Mouse (Mus musculus): Measurements from ENCODE around the gene Gsdma. TPM values are rescaled to one million over a fixed set of nuclear protein-coding genes. Genes with fewer than 3 reads are reported as not detected.
A peak's percentile ranks its signal among the peaks of the same experiment; 100 is the strongest.
"Not testable (repeated sequence)": the region's sequence is repeated elsewhere in the genome, so short reads cannot be mapped to it uniquely, and the experiment has no call there.

Gene Gsdma
- under 1 TPM in 1 of 4 experiments, not detected in 3; 0.22 TPM for total RNA-seq (2022)

GRCm38 (mm10) chr11:98664091-98664490 is at the start of gene Gsdma:
Gene Gsdma (plus strand): TSS chr11:98664351.
- DNase-seq (ENCODE audit: low spot score in 2 of 2): no peak

- no peak for DNase-seq (ENCODE audit: low spot score in 2 of 2)
Observed at GRCm38 (mm10) chr11:98620791-98621190, 43.4 kb upstream of the Gsdma start.

GRCm38 (mm10) chr11:98623981-98624380 is 40.2 kb upstream of the Gsdma start:
- not testable (repeated sequence) for DNase-seq (ENCODE audit: low spot score in 2 of 2)

DNA sequence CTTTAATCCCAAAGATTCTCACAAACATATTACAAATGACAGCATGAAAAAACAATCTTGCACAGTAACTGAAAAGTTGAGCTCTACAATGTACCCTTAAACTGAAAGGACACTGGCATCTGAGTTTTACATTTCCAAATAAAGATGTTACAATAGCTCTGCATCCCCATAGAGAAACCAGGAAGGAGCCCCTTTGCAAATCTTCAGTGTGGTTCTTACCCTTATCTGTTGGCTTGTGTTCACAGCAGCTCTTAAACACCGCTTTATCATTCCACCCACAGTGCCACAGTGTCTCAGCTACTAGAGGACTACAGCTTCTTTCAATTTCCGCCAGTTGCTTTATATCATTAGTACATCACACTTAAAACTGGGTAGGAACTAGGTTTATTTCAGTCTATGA is 39.8 kb upstream of the Gsdma start:
- not testable (repeated sequence) for DNase-seq (ENCODE audit: low spot score in 2 of 2)

- DNase-seq (ENCODE audit: low spot score in 2 of 2): no peak
Observed at GRCm38 (mm10) chr11:98625611-98626410, 38.3 kb upstream of the Gsdma start, which contains the start of the genes Gm12355 and Gsdma3. Gene Gm12355 (minus strand): TSS chr11:98625661. Gene Gsdma3 (plus strand): TSS chr11:98626360.

GRCm38 (mm10) chr11:98628706-98629105 is 35.4 kb upstream of the Gsdma start:
- DNase-seq (ENCODE audit: low spot score in 2 of 2): no peak

DNA sequence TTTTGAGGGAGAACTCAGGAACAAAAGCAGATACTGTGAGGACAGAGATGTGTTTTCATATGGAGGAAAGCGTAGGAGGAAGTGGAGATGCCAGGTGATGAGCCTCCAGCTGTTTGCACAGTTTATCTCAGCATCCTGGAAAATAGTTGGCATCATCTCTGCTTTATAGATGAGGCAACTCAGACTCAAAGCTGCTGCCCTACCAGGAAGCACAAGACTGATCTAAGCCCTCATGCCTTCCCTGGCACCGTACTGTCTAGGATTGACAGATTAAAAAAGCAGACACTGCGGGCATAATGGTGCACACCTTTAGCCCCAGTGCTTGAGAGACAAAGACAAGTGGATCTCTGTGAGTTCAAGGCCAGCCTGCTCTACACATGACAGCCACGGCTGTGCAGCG is 33.5 kb upstream of the Gsdma start:
- no peak for DNase-seq (ENCODE audit: low spot score in 2 of 2)

GRCm38 (mm10) chr11:98635312-98635970 is 28.7 kb upstream of the Gsdma start:
- peak in 1 of 2 experiments; percentile 10 for DNase-seq (ENCODE audit: low spot score in 2 of 2)

GRCm38 (mm10) chr11:98637501-98637900 is 26.6 kb upstream of the Gsdma start:
- DNase-seq (ENCODE audit: low spot score in 2 of 2): no peak

DNA sequence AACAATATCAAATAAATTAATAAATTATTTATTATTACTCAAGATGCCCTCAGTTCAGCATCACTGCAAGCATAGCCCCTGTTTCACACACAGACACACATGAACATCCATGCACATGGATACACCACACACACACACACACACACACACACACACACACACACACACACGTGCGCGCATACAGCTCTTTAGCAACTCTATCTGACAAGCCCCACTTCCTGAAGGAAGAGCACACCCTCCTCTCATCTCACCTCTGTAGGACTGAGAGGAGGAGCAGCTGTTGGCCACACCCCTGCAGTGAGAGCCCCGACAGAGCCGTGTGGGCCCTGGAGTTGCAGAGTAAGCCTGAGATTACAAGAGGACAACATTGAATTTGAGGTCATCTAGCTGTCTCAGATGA is 24.1 kb upstream of the Gsdma start:
- DNase-seq (ENCODE audit: low spot score in 2 of 2): no peak

- DNase-seq (ENCODE audit: low spot score in 2 of 2): no peak
Observed at GRCm38 (mm10) chr11:98644757-98645156, 19.4 kb upstream of the Gsdma start.

DNA sequence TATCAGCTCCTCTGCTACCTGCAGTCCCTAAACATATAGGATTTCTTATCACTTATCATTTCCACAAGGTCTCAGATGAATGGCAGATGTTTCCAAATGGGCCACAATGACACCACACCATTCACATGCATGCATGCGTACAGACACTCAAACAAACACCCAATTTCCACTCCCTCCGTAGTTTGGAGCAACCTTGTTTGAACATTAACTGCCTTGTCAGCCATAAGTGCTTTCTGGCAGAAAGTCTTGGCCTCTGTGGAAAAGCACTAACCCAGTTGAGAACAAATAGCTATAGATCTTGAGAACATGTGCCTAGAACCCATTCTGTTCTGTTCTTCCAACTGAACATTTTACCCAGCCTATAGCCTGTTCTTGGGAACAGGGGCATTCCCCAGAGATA is 18.2 kb upstream of the Gsdma start:
- no peak for DNase-seq (ENCODE audit: low spot score in 2 of 2)

DNA sequence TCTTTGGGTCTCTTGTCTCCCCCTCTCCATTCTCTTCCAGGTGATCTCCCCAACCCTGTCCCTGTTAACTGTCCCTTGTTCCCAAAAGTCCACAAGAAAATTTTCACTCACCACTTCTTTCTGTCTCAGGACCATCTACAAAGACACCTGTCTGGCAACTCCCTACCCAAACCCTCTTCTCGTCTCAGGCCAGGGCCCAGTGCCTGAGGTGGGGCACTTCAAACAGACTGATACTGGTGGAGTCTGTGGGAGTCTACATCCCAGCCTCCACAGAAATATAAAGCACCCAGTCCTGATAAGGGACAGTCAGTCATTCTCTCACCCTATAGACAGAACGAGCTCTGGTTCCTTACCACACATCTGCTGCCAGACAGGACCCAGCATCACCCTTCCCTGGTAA is 17.7 kb upstream of the Gsdma start, which contains the start of gene Gsdma2:
Gene Gsdma2, plus strand, starts transcription at position 301 of the 400 bp plus-strand sequence.
- no peak for DNase-seq (ENCODE audit: low spot score in 2 of 2)

GRCm38 (mm10) chr11:98655076-98655475 is 9.1 kb upstream of the Gsdma start:
- DNase-seq (ENCODE audit: low spot score in 2 of 2): peak in 1 of 2 experiments; percentile 16

- peak in 1 of 2 experiments; percentile 38 for DNase-seq (ENCODE audit: low spot score in 2 of 2)
Observed at GRCm38 (mm10) chr11:98660517-98660916, 3.6 kb upstream of the Gsdma start.

GRCm38 (mm10) chr11:98668984-98669383 is 4.8 kb downstream of the Gsdma start:
- DNase-seq (ENCODE audit: low spot score in 2 of 2): no peak

DNA sequence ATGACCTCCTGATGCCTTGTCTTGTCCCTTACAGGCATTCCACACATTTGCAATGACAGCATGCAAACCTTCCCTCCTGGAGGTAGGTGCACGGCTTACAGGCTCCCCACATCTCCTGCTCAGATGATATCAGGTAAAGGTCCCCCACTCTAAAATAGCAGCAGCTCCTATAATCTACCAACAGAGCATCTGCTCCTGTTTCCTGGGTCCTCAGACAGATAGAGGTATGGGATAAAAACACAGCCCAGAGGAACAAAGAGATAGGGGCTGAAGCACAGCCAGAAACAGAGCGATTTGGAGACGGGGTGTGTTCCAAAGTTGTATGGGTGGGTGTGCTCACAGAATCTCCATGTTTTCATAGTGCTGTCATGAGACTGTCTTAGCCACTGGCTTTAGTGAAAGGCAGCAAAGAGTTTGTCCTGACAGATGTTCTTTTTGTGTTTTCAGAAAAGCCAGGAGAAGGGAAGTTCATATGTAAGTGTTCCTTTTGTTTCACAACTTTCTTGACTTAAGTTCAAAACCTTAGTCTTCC is 7.2 kb downstream of the Gsdma start:
- DNase-seq (ENCODE audit: low spot score in 2 of 2): no peak

DNA sequence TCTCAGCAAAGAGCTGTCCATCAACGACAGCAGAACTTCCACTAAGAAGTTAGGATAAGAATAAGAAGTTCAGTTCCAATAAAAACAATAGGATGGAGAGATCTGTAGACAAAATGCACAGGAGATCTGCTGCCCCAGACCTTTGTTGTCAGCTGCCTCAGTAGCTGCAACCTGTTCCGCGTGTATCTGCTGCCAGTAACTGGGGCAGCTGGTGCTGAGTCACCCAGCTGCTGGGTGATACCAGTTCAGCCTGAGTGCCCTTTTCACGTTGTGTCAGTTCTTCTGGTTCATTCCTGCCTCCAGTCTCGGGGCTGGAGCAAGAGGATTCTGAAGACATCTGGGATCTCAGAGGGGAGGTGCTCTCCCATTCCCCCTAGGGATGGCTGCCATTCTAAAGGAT is 7.7 kb downstream of the Gsdma start:
- DNase-seq (ENCODE audit: low spot score in 2 of 2): no peak

- DNase-seq (ENCODE audit: low spot score in 2 of 2): no peak
Observed at GRCm38 (mm10) chr11:98672482-98672881, 8.3 kb downstream of the Gsdma start.

GRCm38 (mm10) chr11:98673136-98673535 is 9.0 kb downstream of the Gsdma start:
- peak in 1 of 2 experiments; percentile 46 for DNase-seq (ENCODE audit: low spot score in 2 of 2)

DNA sequence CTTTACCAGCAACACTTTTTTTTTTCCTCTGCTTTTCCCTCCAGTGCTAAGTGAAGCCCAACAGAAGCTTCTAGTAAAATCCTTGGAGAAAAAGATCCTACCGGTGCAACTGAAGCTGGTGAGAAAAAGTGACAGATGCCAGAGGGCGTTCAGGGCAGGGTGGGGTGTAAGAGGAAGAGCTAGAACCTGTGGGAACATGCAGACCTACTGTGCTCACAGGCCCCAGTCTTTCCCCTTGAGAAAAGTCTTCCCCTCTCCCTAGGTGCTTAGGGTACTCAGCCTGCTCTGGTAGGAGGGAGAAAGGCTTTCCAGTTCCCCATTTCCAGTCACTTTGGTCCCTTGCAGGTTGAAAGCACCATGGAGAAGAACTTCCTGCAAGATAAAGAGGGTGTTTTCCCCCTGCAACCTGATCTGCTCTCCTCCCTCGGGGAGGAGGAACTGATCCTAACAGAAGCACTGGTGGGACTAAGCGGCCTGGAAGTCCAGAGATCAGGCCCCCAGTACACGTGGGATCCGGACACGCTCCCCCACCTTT is 11.7 kb downstream of the Gsdma start:
- DNase-seq (ENCODE audit: low spot score in 2 of 2): no peak

- no peak for DNase-seq (ENCODE audit: low spot score in 2 of 2)
Observed at GRCm38 (mm10) chr11:98680023-98680422, 15.9 kb downstream of the Gsdma start.
